Mouse (Mus musculus): ENCODE data around the gene Cfap43.

- no peak for TF ChIP-seq CTCF (IDR thresholded peaks at IDR 0.05; ENCODE audit: low read depth, low read length)
- no peak for TF ChIP-seq POLR2A (IDR thresholded peaks at IDR 0.05; ENCODE audit: extremely low read depth, insufficient read depth, low read length)
These were observed 10.0 kb upstream of the Cfap43 start for GRCm38 (mm10) chr19:47929043-47929442.

Measured in liver, adult 2 months (tissue).